Mouse (Mus musculus) thymus, postnatal 10 days (tissue): ENCODE measurements around the gene Rpl27.
"Not testable (repeated sequence)": the region's sequence is repeated elsewhere in the genome, so short reads cannot be mapped to it uniquely, and the experiment has no call there.

ENCODE experiments used
- DNase-seq, 2 experiments: peaks; one replicate each; pipeline ENCODE4 v3.0.0; 2021; ENCODE audit warnings: low spot score in 2 of 2

The Rpl27 gene

DNA sequence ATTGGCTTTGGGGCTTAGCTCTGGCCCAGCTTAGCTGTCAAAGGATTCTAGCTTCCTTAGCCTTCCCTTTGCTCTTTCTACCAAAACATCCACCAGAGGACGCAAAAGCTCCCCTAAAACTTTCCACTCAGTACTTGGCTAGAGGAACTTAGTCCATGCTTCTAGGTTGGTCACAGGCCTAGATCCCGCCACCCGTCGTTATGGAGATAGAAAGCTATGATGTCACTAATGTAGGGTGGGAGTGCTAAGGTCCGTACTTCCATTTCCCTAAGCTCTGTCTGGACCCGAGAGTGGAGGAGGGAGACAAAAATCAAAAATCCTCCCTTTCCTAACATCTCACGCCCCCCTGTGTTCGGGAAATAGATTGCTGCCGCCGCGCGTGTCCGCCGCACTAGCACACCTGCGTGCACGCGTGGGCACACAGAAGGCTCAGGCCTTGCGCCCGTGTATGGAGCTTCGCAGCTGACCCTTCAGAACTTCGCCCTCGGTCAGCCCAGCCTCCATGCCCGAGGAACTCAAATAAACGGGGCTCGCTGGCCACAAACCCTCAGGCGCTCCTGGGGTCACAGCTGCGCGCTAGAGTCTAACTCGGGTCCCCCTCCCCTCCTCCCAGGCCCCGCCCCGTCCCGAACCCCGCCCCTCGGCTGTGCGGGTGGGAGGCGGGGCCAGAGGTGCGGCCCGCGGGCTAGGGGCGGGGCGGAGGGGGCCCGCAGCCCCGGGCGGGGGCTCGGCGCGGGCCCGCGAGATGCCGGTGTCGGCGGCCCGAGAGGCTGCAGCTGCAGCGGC is 25.6 kb downstream of the Rpl27 start:
- DNase-seq: peak; percentile 51 to 77

GRCm38 (mm10) chr11:101468263-101468688 is 26.2 kb downstream of the Rpl27 start:
- peak in 1 of 2 experiments; percentile 45 for DNase-seq

DNA sequence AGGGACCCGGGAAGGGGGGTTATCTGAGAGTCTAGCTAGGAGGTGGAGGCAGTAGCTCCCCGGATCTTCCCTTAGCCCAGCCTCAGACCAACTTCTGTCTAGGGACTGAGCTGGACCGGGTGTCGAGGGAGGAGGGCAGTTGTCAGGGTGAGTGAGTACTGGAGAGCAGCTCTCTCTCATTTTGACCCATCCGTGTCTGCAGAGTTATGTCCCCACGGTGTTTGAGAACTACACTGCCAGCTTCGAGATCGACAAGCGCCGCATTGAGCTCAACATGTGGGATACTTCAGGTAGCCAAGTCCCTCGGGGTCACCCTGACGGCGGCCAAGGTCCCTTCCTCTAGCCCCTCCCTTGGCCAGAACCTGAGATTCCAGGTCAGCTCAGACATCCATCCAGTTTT is 26.6 kb downstream of the Rpl27 start:
- DNase-seq: no peak

DNA sequence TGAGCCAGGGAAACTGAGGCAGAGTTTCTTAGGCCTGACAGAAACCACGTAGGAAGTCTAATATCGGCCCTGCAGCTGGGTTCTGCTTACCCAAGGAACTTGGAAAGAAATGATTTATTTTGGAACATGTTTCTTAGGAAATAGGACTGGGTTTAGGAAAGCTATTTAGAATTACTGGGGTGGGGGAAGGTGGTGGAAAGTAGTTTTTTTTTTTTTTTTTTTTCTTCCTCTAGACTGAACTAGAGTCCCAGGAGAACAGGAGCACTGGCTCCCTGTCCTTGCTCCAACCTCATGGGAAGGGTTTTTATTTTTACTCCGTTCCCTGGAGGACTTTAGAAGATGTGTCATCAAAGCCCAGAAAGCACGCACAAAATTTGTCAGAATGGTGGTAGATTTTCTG is 27.1 kb downstream of the Rpl27 start:
- DNase-seq: no peak

GRCm38 (mm10) chr11:101470206-101470605 is 28.1 kb downstream of the Rpl27 start:
- DNase-seq: no peak

DNA sequence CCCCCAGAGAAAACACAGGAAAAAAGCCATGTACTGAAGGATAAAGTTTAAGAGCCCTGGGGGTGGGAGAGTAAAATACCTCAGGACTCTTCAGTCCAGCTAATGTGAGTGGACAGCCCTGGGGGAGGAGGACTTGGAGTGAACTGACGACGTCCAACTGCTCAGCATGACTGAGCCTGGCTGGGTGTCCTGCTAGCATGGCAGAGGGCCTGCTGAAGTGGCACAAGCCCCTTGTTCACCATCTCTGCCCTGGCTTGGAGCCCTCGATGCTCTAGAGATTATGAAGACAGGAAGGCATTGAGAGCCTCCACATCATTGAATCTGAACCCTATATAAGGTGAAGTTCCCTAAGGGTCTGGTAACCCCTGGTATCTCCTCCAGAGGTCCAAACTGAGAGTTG is 29.8 kb downstream of the Rpl27 start:
- no peak for DNase-seq

DNA sequence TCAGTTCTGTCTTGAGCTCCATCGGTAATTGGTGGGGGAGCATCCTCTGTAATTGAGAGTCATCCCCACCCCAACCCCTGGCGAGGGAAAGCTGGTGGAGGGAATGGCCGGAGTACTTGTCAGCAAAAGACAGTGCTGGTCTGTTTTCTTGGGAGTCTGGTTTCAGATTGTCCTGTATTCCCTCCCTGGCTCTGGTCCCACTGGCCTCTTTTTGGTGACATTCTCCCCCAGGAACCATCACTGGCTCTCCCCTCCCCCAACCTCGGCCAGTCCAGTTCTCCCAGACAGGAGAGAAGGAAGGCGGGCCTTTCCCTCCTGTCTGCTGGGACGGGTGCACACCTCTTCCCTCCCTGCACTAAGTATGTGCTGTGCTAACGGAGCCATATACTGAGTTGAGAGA is 30.2 kb downstream of the Rpl27 start:
- DNase-seq: no peak

GRCm38 (mm10) chr11:101473686-101474085 is 31.6 kb downstream of the Rpl27 start:
- not testable (repeated sequence) for DNase-seq

DNA sequence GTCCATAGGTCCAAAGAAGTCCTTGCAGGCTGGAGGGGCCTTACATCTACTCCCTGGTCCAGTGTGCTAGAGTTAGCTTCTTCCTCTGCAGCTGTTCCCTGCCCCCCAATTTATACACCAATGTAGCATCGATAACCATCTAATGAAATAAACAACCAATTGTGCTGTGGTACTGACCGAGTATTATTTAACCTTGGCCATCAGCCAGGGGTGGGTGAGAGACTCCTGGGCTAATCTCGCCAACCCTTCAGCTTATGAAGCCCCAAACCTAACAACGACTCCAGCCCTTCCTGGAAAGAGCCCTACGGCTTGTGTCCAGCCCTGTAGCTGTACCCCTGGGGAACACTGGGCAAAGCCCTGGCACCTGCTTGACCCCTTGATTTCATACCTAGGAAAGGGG is 32.2 kb downstream of the Rpl27 start:
- DNase-seq: no peak

DNA sequence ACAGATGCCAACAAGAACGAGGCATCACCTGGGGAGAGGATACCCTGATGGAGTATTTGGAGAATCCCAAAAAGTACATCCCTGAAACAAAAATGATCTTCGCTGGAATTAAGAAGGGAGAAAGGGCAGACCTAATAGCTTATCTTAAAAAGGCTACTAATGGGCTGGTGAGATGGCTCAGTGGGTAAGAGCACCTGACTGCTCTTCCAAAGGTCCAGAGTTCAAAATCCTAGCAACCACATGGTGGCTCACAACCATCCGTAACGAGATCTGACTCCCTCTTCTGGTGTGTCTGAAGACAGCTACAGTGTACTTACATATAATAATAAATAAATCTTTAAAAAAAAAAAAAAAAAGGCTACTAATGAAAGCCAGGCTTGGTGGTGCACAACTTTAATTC is 34.3 kb downstream of the Rpl27 start:
- not testable (repeated sequence) for DNase-seq

GRCm38 (mm10) chr11:101477194-101477551 is 35.1 kb downstream of the Rpl27 start:
- DNase-seq: no peak

GRCm38 (mm10) chr11:101477552-101478211 is 35.6 kb downstream of the Rpl27 start:
- DNase-seq: no peak

GRCm38 (mm10) chr11:101479171-101479635 is 37.1 kb downstream of the Rpl27 start:
- no peak for DNase-seq

- no peak for DNase-seq
Measured at GRCm38 (mm10) chr11:101480912-101481311, 38.8 kb downstream of the Rpl27 start.

DNA sequence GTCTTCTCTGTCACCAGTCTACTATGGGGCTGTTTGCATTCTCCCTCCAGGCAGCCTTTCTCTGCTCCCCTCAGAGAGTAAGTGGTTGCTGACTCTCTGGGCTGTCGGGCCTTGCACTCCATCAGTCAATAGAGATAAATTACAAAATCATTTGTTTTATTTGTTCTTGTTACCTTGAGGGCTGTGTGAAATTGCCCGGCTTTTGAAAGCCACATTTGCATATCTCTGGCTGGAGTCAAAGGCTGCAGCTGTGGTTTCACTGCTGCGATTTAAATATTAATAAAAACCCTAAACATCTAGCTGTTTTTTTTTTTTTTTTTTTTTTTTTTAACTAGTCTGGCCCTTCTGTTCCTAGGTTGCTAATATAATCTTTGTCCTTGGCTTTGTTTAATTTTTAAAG is 41.7 kb downstream of the Rpl27 start:
- no peak for DNase-seq

GRCm38 (mm10) chr11:101484245-101484644 is 42.1 kb downstream of the Rpl27 start:
- DNase-seq: no peak

DNA sequence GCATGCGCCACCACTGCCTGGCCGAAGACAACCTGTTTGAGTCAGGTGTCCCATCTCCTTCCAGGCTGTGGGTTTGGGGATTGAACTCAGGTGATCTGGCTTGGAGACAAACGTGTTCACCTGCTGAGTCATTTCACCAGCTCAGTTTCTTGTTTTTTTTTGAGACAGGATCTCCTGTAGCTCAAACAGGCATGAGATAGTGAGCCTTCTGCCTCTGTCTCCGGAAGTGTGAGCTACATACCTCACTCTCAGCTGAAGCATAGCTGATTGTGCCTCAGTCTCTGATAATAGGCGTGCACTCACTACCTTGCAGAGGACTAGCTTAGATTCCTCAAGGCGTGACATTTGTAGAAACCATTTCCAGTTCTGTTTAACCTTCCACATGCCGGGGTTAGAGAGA is 42.7 kb downstream of the Rpl27 start:
- no peak for DNase-seq

DNA sequence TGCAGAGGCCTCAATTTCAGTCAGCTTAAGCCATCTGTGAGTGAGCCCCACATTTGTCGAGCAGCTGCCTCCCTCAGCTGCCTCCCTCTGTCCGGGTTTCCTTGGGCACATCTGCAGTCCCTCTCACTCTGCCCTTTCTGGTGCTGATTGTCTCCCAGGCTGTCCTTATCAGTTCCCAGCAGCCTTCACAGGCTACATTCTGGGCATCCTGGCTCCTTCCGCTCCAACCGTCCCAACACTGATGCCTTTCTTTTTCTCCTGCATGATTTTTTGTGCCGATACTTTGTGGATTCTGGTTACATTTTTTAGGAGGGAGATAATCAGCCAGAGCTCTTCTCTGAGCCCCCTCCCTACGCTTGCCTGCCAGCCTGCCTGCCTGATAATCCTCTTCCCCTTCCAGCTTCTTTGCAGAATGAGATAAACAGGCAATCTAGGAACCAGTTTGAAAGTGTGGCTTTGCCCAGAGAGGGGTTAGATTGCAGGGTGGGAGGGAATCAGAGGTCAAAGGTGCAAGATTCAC is 43.5 kb downstream of the Rpl27 start:
- no peak for DNase-seq

- no peak for DNase-seq
Measured at GRCm38 (mm10) chr11:101486126-101486525, 44.0 kb downstream of the Rpl27 start.
